Mouse (Mus musculus): ENCODE data around the gene Comtd1.

Comtd1 gene

GRCm38 (mm10) chr14:21831830-21832403 is 16.9 kb downstream of the Comtd1 start:
- no peak for DNase-seq

- peak; percentile 98 for DNase-seq
These were observed 17.7 kb downstream of the Comtd1 start for GRCm38 (mm10) chr14:21830876-21831767.

GRCm38 (mm10) chr14:21825786-21826491 is 22.8 kb downstream of the Comtd1 start:
- DNase-seq = no peak

GRCm38 (mm10) chr14:21824938-21825337 is 23.8 kb downstream of the Comtd1 start, which contains the start of gene Vdac2:
Gene Vdac2, plus strand, starts transcription at chr14:21825238.
- DNase-seq = no peak

- DNase-seq = peak; percentile 25
These were observed 24.9 kb downstream of the Comtd1 start for GRCm38 (mm10) chr14:21823897-21824296.

- DNase-seq = peak; percentile 91
These were observed 25.9 kb downstream of the Comtd1 start for GRCm38 (mm10) chr14:21822795-21823374.

- DNase-seq = no peak
These were observed 26.5 kb downstream of the Comtd1 start for GRCm38 (mm10) chr14:21822307-21822706.

- DNase-seq = no peak
These were observed 27.8 kb downstream of the Comtd1 start for GRCm38 (mm10) chr14:21820880-21821505.

GRCm38 (mm10) chr14:21817453-21817852 is 31.3 kb downstream of the Comtd1 start:
- DNase-seq = no peak

GRCm38 (mm10) chr14:21816255-21816654 is 32.5 kb downstream of the Comtd1 start:
- DNase-seq = no peak

- no peak for DNase-seq
These were observed 34.2 kb downstream of the Comtd1 start for GRCm38 (mm10) chr14:21814606-21815005.

GRCm38 (mm10) chr14:21813847-21814246 is 34.9 kb downstream of the Comtd1 start:
- peak; percentile 21 for DNase-seq

- no peak for DNase-seq
These were observed 35.6 kb downstream of the Comtd1 start for GRCm38 (mm10) chr14:21813216-21813615.

GRCm38 (mm10) chr14:21812590-21813162 is 36.1 kb downstream of the Comtd1 start:
- DNase-seq = peak; percentile 77

- no peak for DNase-seq
These were observed 36.9 kb downstream of the Comtd1 start for GRCm38 (mm10) chr14:21811744-21812393.

- DNase-seq = no peak
These were observed 37.5 kb downstream of the Comtd1 start for GRCm38 (mm10) chr14:21811301-21811700.

- no peak for DNase-seq
These were observed 39.4 kb downstream of the Comtd1 start for GRCm38 (mm10) chr14:21809418-21809817.

- no peak for DNase-seq
These were observed 40.4 kb downstream of the Comtd1 start for GRCm38 (mm10) chr14:21808208-21808922.

GRCm38 (mm10) chr14:21806631-21807160 is 42.1 kb downstream of the Comtd1 start:
- DNase-seq = no peak

- no peak for DNase-seq
These were observed 42.6 kb downstream of the Comtd1 start for GRCm38 (mm10) chr14:21806203-21806602.
